Mouse (Mus musculus) erythroblast, embryonic 14.5 days (primary cell): ENCODE measurements around the gene Pou2f2.

Experiments
- GATA1 ChIP-seq: IDR thresholded peaks from 2 replicates; pipeline ENCODE4 v1.6.1; 2012; ENCODE audit warnings: low read length, inconsistent platforms, mixed read lengths
- TAL1 ChIP-seq: IDR thresholded peaks from 3 replicates; pipeline ENCODE4 v1.6.1; 2012; ENCODE audit warnings: low read length, inconsistent platforms, mixed read lengths

GRCm38 (mm10) chr7:25205355-25206093, 26.0 kb upstream of the Pou2f2 start:
- TF ChIP-seq TAL1 (no peak), GATA1 (no peak)
